Comparison of ENCODE assay signal across 9 mouse cellular contexts in genomic region chr12:79928298-79928697, GRCm38 (mm10).
A peak's percentile ranks its signal among the peaks of the same experiment; 100 is the strongest.
DNase-seq lines count a peak whose midpoint lies in the region; ATAC-seq lines count a peak whose summit lies in the region.
"Had no signal": no experiment of that assay in that cellular context is flagged by ENCODE, and none has a peak within 500 bp of the region (broad histone marks: within the 10 kb centered on the region; RNA-seq: fewer than 3 reads in every experiment).

No protein-coding gene starts in this region.

- no peaks in the 10 kb centered on the region for H3K36me3 ChIP-seq in kidney, embryonic 15.5 days
- H3K36me3 ChIP-seq in embryonic facial prominence, embryonic 14.5 days (ENCODE audit: control insufficient read depth, insufficient read depth, low read length) = no peaks in the 10 kb centered on the region
- H3K36me3 ChIP-seq in midbrain, embryonic 11.5 days (ENCODE audit: control insufficient read depth, insufficient read depth, low read length) = no peaks in the 10 kb centered on the region

- H3K4me3 ChIP-seq in kidney, embryonic 15.5 days (replicated peaks) = no peak overlapping the region
- H3K4me3 ChIP-seq in embryonic facial prominence, embryonic 14.5 days (ENCODE audit: low read depth, low read length) = no peak overlapping the region
- H3K4me3 ChIP-seq in midbrain, embryonic 11.5 days (ENCODE audit: low read depth, low read length) = no peak overlapping the region

- DNase-seq in kidney, adult 11 months = no peak
- peak; percentile 89 for DNase-seq in embryonic facial prominence, embryonic 14.5 days (ENCODE audit: low spot score)
- peak; percentile 60 to 61 for DNase-seq in heart, postnatal 10 days
- DNase-seq in lung, postnatal 25 days (ENCODE audit: low spot score) = peak; percentile 35
- no peak for DNase-seq in cerebellum, adult 11 months
- DNase-seq in c-Kit-positive CD71-positive TER-119-positive erythroid progenitor cells, embryonic 14.5 days (ENCODE audit: low spot score) = no peak
- DNase-seq in midbrain, embryonic 11.5 days (ENCODE audit: low spot score, missing footprints) = no peak
- DNase-seq: right cerebral cortex, adult 18-20 months had no signal

- WGBS in kidney, embryonic 15.5 days = 28% methylated on average over 4 of the region's 4 CpGs
- WGBS in embryonic facial prominence, embryonic 14.5 days = 33% methylated on average over 4 of the region's 4 CpGs
- WGBS in midbrain, embryonic 11.5 days = 43% methylated on average over 4 of the region's 4 CpGs

- peak overlapping the region; percentile 96 for H3K27ac ChIP-seq in kidney, embryonic 15.5 days
- peak overlapping the region; percentile 96 for H3K27ac ChIP-seq in embryonic facial prominence, embryonic 14.5 days (replicated peaks; ENCODE audit: low read depth, low read length)
- no peak overlapping the region for H3K27ac ChIP-seq in midbrain, embryonic 11.5 days (ENCODE audit: low read depth, low read length)

- no peaks in the 10 kb centered on the region for H3K27me3 ChIP-seq in kidney, embryonic 15.5 days
- H3K27me3 ChIP-seq in embryonic facial prominence, embryonic 14.5 days (replicated peaks; ENCODE audit: control insufficient read depth, insufficient read depth, low read length) = no peaks in the 10 kb centered on the region
- H3K27me3 ChIP-seq in midbrain, embryonic 11.5 days (ENCODE audit: control insufficient read depth, insufficient read depth, low read length) = no peaks in the 10 kb centered on the region

- no peak overlapping the region for H3K9ac ChIP-seq in kidney, embryonic 15.5 days
- H3K9ac ChIP-seq in embryonic facial prominence, embryonic 14.5 days (ENCODE audit: low read depth, low read length) = no peak overlapping the region
- H3K9ac ChIP-seq in midbrain, embryonic 11.5 days (ENCODE audit: low read length) = no peak overlapping the region

- H3K4me2 ChIP-seq in kidney, embryonic 15.5 days = no peak overlapping the region
- no peak overlapping the region for H3K4me2 ChIP-seq in embryonic facial prominence, embryonic 14.5 days (ENCODE audit: low read depth, low read length)
- H3K4me2 ChIP-seq in midbrain, embryonic 11.5 days = no peak overlapping the region

- H3K9me3 ChIP-seq in kidney, embryonic 15.5 days (replicated peaks) = no peaks in the 10 kb centered on the region
- no peaks in the 10 kb centered on the region for H3K9me3 ChIP-seq in embryonic facial prominence, embryonic 14.5 days (ENCODE audit: control insufficient read depth, low read length)
- H3K9me3 ChIP-seq in midbrain, embryonic 11.5 days (ENCODE audit: control insufficient read depth, low read length) = no peaks in the 10 kb centered on the region

- intact Hi-C loops in heart, postnatal 10 days (cut with DNase I) = loop anchor here (5.0 kb wide), 1 partner anchor 184 kb away; the partner anchor contains the start of gene Zfp36l1

- ATAC-seq in kidney, embryonic 15.5 days (replicated peaks; ENCODE audit: low FRiP score) = peak; percentile 53
- ATAC-seq in embryonic facial prominence, embryonic 14.5 days (ENCODE audit: low read depth) = peak; percentile 35
- no peak for ATAC-seq in midbrain, embryonic 11.5 days (ENCODE audit: low FRiP score)

- H3K4me1 ChIP-seq in kidney, embryonic 15.5 days = peaks cover 73% of the 10 kb centered on the region
- peaks cover 74% of the 10 kb centered on the region for H3K4me1 ChIP-seq in embryonic facial prominence, embryonic 14.5 days (ENCODE audit: control insufficient read depth, insufficient read depth, low read length)
- peaks cover 46% of the 10 kb centered on the region for H3K4me1 ChIP-seq in midbrain, embryonic 11.5 days (ENCODE audit: control insufficient read depth, insufficient read depth, low read length)

Comparison
In these comparisons a context has a peak if more than half of its experiments do, and no peak if none do; other contexts are left out.
1. DNase-seq: peak in embryonic facial prominence, embryonic 14.5 days (single experiment), heart, postnatal 10 days (2 of 2) and lung, postnatal 25 days (single experiment); none in kidney, adult 11 months (single experiment), cerebellum, adult 11 months (single experiment), c-Kit-positive CD71-positive TER-119-positive erythroid progenitor cells, embryonic 14.5 days (single experiment) and midbrain, embryonic 11.5 days (single experiment).